Mouse (Mus musculus) cortical plate, adult 2 months (tissue): ENCODE measurements around the gene Olfr1333.

Experiments used
- CTCF ChIP-seq: fragments of 200-500 bp; IDR thresholded peaks from 2 replicates; pipeline ENCODE4 v1.5.1; 2011; ENCODE audit warnings: mild to moderate bottlenecking, control low read depth, low read length; ENCODE audit not compliant: insufficient read depth; ENCODE audit errors: extremely low read depth
- POLR2A ChIP-seq: fragments of 200-500 bp; IDR thresholded peaks from 2 replicates; pipeline ENCODE4 v1.6.1; 2011; ENCODE audit warnings: mild to moderate bottlenecking, low read length, control low read depth; ENCODE audit not compliant: insufficient read depth; ENCODE audit errors: extremely low read depth

GRCm38 (mm10) chr4:118836179-118836578 is at the start of gene Olfr1333:
- TF ChIP-seq POLR2A (no peak), CTCF (no peak)
